Mouse (Mus musculus): ENCODE results near the gene Nacc1.
A peak's percentile ranks its signal among the peaks of the same experiment; 100 is the strongest.

The Nacc1 gene

GRCm38 (mm10) chr8:84713381-84713780 is 25.7 kb upstream of the Nacc1 start:
- no peak for DNase-seq

- no peak for DNase-seq
These were observed 25.1 kb upstream of the Nacc1 start for GRCm38 (mm10) chr8:84712759-84713120.

GRCm38 (mm10) chr8:84711933-84712758 is 24.5 kb upstream of the Nacc1 start:
- DNase-seq, result no peak

- no peak for DNase-seq
These were observed 23.6 kb upstream of the Nacc1 start for GRCm38 (mm10) chr8:84711312-84711711.

- no peak for DNase-seq
These were observed 22.3 kb upstream of the Nacc1 start for GRCm38 (mm10) chr8:84709931-84710330.

- DNase-seq, result peak; percentile 84 to 86
These were observed 21.3 kb upstream of the Nacc1 start for GRCm38 (mm10) chr8:84708774-84709475.

- no peak for DNase-seq
These were observed 20.4 kb upstream of the Nacc1 start for GRCm38 (mm10) chr8:84708071-84708541.

- peak in 1 of 2 experiments; percentile 68 for DNase-seq
These were observed 19.7 kb upstream of the Nacc1 start for GRCm38 (mm10) chr8:84707267-84707883.

GRCm38 (mm10) chr8:84706610-84707266 is 19.1 kb upstream of the Nacc1 start:
- DNase-seq, result no peak

GRCm38 (mm10) chr8:84705960-84706359 is 18.3 kb upstream of the Nacc1 start:
- no peak for DNase-seq

GRCm38 (mm10) chr8:84704867-84705831 is 17.5 kb upstream of the Nacc1 start:
- peak in 1 of 2 experiments; percentile 45 for DNase-seq

- DNase-seq, result peak; percentile 79 to 86
These were observed 16.7 kb upstream of the Nacc1 start for GRCm38 (mm10) chr8:84704356-84704755.

- no peak for DNase-seq
These were observed 16.0 kb upstream of the Nacc1 start for GRCm38 (mm10) chr8:84703466-84704249.

GRCm38 (mm10) chr8:84702963-84703465 is 15.4 kb upstream of the Nacc1 start:
- no peak for DNase-seq

- DNase-seq, result no peak
These were observed 14.9 kb upstream of the Nacc1 start for GRCm38 (mm10) chr8:84702561-84702960.

- peak; percentile 70 to 88 for DNase-seq
These were observed 13.6 kb upstream of the Nacc1 start, which contains the start of gene Lyl1 for GRCm38 (mm10) chr8:84700941-84701911. TSS of gene Lyl1 (plus strand) at chr8:84701457.

- DNase-seq, result no peak
These were observed 12.9 kb upstream of the Nacc1 start for GRCm38 (mm10) chr8:84700526-84700925.

GRCm38 (mm10) chr8:84699861-84700322 is 12.2 kb upstream of the Nacc1 start:
- peak; percentile 73 to 90 for DNase-seq

GRCm38 (mm10) chr8:84698929-84699401 is 11.3 kb upstream of the Nacc1 start:
- DNase-seq, result peak; percentile 77 to 89

Measured in kidney, postnatal 25 days (tissue).